Mouse (Mus musculus) forebrain, embryonic 14.5 days (tissue): ENCODE measurements around the gene Mavs. TPM values are rescaled to one million over a fixed set of nuclear protein-coding genes. Genes with fewer than 3 reads are reported as not detected.
A peak's percentile ranks its signal among the peaks of the same experiment; 100 is the strongest.

Experiments used
- ATAC-seq: fragments of 200-750 bp; cut with Nextera tagmentation; 2 replicates; pipeline ENCODE4 v1.8.0; 2017; ENCODE audit warnings: mild to moderate bottlenecking, moderate library complexity
- DNase-seq: peaks from one replicate; pipeline ENCODE4 v3.0.0-alpha.2; 2015; ENCODE audit warnings: low spot score
- H3K27ac ChIP-seq: fragments of 300-500 bp; sonication (generic); 2 replicates; pipeline ENCODE4 v1.5.1; 2014; ENCODE audit warnings: low read depth, mild to moderate bottlenecking, control low read depth, low read length, moderate library complexity
- H3K27me3 ChIP-seq: fragments of 300-500 bp; sonication (generic); replicated peaks from 2 replicates; pipeline ENCODE4 v1.6.1; 2014; ENCODE audit warnings: low read length, control low read depth, mixed read lengths; ENCODE audit not compliant: control insufficient read depth, insufficient read depth
- H3K36me3 ChIP-seq: fragments of 300-500 bp; sonication (generic); 2 replicates; pipeline ENCODE4 v1.6.1; 2014; ENCODE audit warnings: low read length, control low read depth; ENCODE audit not compliant: control insufficient read depth, insufficient read depth
- H3K4me1 ChIP-seq: fragments of 300-500 bp; sonication (generic); 2 replicates; pipeline ENCODE4 v1.6.1; 2014; ENCODE audit warnings: antibody characterized with exemption, low read length, control low read depth; ENCODE audit not compliant: control insufficient read depth, insufficient read depth
- H3K4me2 ChIP-seq: fragments of 300-500 bp; sonication (generic); 2 replicates; pipeline ENCODE4 v1.6.1; 2014; ENCODE audit warnings: mild to moderate bottlenecking, control low read depth, low read length
- H3K4me3 ChIP-seq: fragments of 300-500 bp; sonication (generic); 2 replicates; pipeline ENCODE4 v1.5.1; 2014; ENCODE audit warnings: low read depth, low read length, control low read depth
- H3K9ac ChIP-seq: fragments of 300-500 bp; sonication (generic); 2 replicates; pipeline ENCODE4 v1.6.1; 2014; ENCODE audit warnings: mild to moderate bottlenecking, low read length, control low read depth, moderate library complexity
- H3K9me3 ChIP-seq: fragments of 300-500 bp; sonication (generic); replicated peaks from 2 replicates; pipeline ENCODE4 v1.6.1; 2016; ENCODE audit warnings: low read length, control low read depth, mixed read lengths; ENCODE audit not compliant: control insufficient read depth
- WGBS: fragments of 180-500 bp; shearing (Covaris S2); extraction: QIAGEN DNeasy Blood & Tissue Kit; methylation state at CpG from one replicate; pipeline ENCODE4 v1.1.7; 2014; 5-methylcytosine and 5-hydroxymethylcytosine counted together
- polyA plus RNA-seq: library from polyadenylated mRNA; unstranded; fragments of >200 nt; fragmentation: Nextera tagmentation; extraction: Ambion mirVana; gene quantifications from 2 replicates; pipeline ENCODE4 v1.2.1, GENCODE M21; 2014

The Mavs gene
- polyA plus RNA-seq, 1 experiment from 2014 or later: 6.6 TPM

DNA sequence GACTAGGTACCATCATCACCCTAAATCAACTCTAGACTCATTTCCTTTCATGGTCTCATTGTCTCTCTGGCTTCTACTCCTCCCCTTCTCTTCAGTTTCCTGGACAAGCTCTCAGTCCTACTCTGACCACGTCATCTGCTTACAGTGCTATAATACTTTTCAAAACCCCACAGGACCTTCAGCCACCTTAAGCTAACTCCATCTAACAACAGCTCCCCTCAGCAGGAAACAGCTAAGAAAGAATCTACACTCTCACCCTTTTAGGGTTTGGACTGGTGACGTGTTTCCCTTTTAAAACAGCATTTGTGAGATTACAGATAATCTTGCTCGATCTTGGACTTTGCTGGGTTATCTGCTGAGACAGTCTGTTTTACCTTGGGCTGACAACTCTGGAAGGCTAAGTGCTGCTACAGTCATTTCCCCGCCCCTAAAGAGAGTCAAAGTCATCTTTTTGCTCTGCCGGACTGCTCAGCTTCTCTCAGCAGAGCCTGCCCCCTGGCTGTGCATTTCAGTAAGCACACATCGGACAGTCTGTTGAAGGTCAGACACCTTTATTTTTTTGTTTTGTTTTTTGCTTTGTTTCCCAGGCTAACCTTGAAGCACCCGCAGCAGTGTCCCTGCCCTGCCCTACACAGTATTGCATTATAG lies 19.9 kb downstream of the Mavs start:
- DNase-seq (peak; percentile 59), ATAC-seq (no peak)
- no peak overlapping the region for H3K4me3 ChIP-seq

GRCm38 (mm10) chr2:131254329-131254713 lies 20.5 kb downstream of the Mavs start:
- H3K4me2 ChIP-seq: no peak overlapping the region
- 79% methylated on average over 2 of the region's 2 CpGs for WGBS
- DNase-seq (no peak), ATAC-seq (no peak)
- H3K9me3 ChIP-seq: no peaks in the 10 kb centered on the region
- no peak overlapping the region for H3K4me3 ChIP-seq
- H3K4me1 ChIP-seq: no peaks in the 10 kb centered on the region
- H3K9ac ChIP-seq: no peak overlapping the region
- no peaks in the 10 kb centered on the region for H3K27me3 ChIP-seq
- no peak overlapping the region for H3K27ac ChIP-seq
- no peaks in the 10 kb centered on the region for H3K36me3 ChIP-seq

More for the DNA sequence above, 19.9 kb downstream of the Mavs start:
- Histone ChIP-seq H3K9ac (no peak overlapping the region), H3K9me3 (no peaks in the 10 kb centered on the region), H3K27ac (no peak overlapping the region), H3K4me2 (no peak overlapping the region), H3K27me3 (no peaks in the 10 kb centered on the region), H3K4me1 (no peaks in the 10 kb centered on the region), H3K36me3 (no peaks in the 10 kb centered on the region)
- 39% methylated on average over 7 of the region's 7 CpGs for WGBS

DNA sequence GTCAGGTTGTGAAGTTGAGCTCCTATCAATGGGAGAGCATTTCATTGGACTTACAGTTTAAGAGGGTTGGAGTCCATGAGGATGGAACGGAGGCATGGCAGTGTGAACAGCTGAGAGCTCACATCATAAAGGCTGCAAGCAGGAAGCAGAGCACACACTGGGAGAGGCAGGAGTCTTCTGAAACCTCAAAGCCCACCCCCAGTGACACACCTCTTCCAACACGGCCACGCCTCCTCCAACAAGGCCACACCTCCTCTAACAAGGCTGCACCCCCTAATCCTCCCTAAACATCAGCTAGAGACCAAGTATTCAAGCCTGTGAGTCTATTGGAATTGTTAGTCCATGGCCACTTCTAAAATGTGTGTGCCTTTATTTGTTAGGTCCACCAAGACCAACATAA lies 21.9 kb downstream of the Mavs start:
- DNase-seq: no peak
- no peaks in the 10 kb centered on the region for H3K27me3 ChIP-seq
- H3K9me3 ChIP-seq: no peaks in the 10 kb centered on the region
- no peak overlapping the region for H3K4me3 ChIP-seq
- no peak overlapping the region for H3K9ac ChIP-seq
- H3K4me2 ChIP-seq: no peak overlapping the region
- H3K36me3 ChIP-seq: no peaks in the 10 kb centered on the region
- no peak overlapping the region for H3K27ac ChIP-seq
- 54% methylated on average over 3 of the region's 3 CpGs for WGBS
- no peak for ATAC-seq
- H3K4me1 ChIP-seq: no peaks in the 10 kb centered on the region

GRCm38 (mm10) chr2:131258693-131259092 lies 24.8 kb downstream of the Mavs start:
- ATAC-seq: no peak

GRCm38 (mm10) chr2:131260544-131261307 lies 26.9 kb downstream of the Mavs start:
- H3K9me3 ChIP-seq: no peaks in the 10 kb centered on the region
- WGBS: 62% methylated on average over 9 of the region's 9 CpGs
- no peak for DNase-seq
- H3K4me3 ChIP-seq: no peak overlapping the region
- H3K9ac ChIP-seq: peak overlapping the region; percentile 93; the same call in 1 of the 2 replicates
- peaks cover 2% of the 10 kb centered on the region; the same call in 1 of the 2 replicates for H3K36me3 ChIP-seq
- H3K4me2 ChIP-seq: no peak overlapping the region; the same call in 1 of the 2 replicates
- ATAC-seq: no peak
- no peak overlapping the region for H3K27ac ChIP-seq
- peaks cover 17% of the 10 kb centered on the region for H3K4me1 ChIP-seq
- H3K27me3 ChIP-seq: no peaks in the 10 kb centered on the region

More at GRCm38 (mm10) chr2:131258693-131259092, 24.8 kb downstream of the Mavs start:
- DNase-seq: no peak
- Histone ChIP-seq H3K27me3 (no peaks in the 10 kb centered on the region), H3K4me3 (no peak overlapping the region), H3K4me1 (peaks cover 5% of the 10 kb centered on the region; the same call in 1 of the 2 replicates), H3K27ac (no peak overlapping the region), H3K9ac (no peak overlapping the region), H3K9me3 (no peaks in the 10 kb centered on the region), H3K36me3 (no peaks in the 10 kb centered on the region), H3K4me2 (no peak overlapping the region)
- 82% methylated on average over 8 of the region's 8 CpGs for WGBS

- ATAC-seq (peak; percentile 78), DNase-seq (peak; percentile 89)
- no peaks in the 10 kb centered on the region for H3K27me3 ChIP-seq
These were observed 27.8 kb downstream of the Mavs start for GRCm38 (mm10) chr2:131261481-131262212.

DNA sequence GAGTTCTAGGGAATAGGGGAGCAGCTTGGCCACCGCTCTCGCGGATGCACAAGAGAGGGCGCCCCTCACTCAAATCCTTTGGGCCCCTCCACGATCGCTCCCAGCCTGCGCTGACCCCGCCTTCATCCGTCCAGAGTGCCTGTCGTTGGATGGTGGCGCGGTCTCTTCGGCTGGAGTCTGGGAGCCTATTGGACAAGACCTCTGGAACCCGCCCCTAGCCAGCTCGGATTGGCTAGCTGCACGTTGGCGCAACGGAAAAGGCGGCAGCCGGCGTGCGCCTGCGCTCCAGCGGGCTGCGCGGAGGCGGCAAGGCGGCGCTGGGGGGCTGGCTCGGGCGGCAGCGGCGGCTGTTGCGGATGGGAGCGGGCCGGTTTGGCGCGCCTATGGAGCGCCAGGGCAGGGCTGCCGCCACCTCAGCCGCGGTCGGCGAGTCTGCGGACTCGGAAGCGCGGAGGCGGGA lies 28.4 kb downstream of the Mavs start, which contains the start of gene Pank2:
Gene Pank2 (plus strand): TSS at position 283 of the 460 bp plus-strand sequence.
- Histone ChIP-seq H3K27ac (peak within 1 kb of the TSS; percentile 98), H3K27me3 (no peaks in the 10 kb centered on the region), H3K4me3 (peak within 1 kb of the TSS; percentile 80), H3K9ac (peak within 1 kb of the TSS; percentile 93), H3K4me2 (peak within 1 kb of the TSS; percentile 81), H3K9me3 (no peaks in the 10 kb centered on the region), H3K36me3 (peaks cover 2% of the 10 kb centered on the region; the same call in 1 of the 2 replicates), H3K4me1 (peaks cover 17% of the 10 kb centered on the region)
- DNase-seq (peak; percentile 99), ATAC-seq (peak; percentile 100)
- WGBS: under 1% methylated on average over 49 of the region's 49 CpGs

More at GRCm38 (mm10) chr2:131261481-131262212, 27.8 kb downstream of the Mavs start:
- no peaks in the 10 kb centered on the region for H3K9me3 ChIP-seq
- H3K36me3 ChIP-seq: peaks cover 2% of the 10 kb centered on the region; the same call in 1 of the 2 replicates
- H3K4me3 ChIP-seq: peak overlapping the region; percentile 80
- 2% methylated on average over 10 of the region's 10 CpGs for WGBS
- peak overlapping the region; percentile 98 for H3K27ac ChIP-seq
- H3K9ac ChIP-seq: peak overlapping the region; percentile 93
- H3K4me1 ChIP-seq: peaks cover 17% of the 10 kb centered on the region
- H3K4me2 ChIP-seq: peak overlapping the region; percentile 49
